Mouse (Mus musculus): ENCODE results near the gene Slc25a11.

Gene Slc25a11

GRCm38 (mm10) chr11:70667271-70668150 lies 20.2 kb upstream of the Slc25a11 start:
- peak in 1 of 2 experiments; percentile 31 for DNase-seq

GRCm38 (mm10) chr11:70666687-70667086 lies 19.4 kb upstream of the Slc25a11 start:
- DNase-seq = no peak

- DNase-seq = no peak
These were observed 17.5 kb upstream of the Slc25a11 start for GRCm38 (mm10) chr11:70664741-70665140.

- no peak for DNase-seq
These were observed 16.7 kb upstream of the Slc25a11 start for GRCm38 (mm10) chr11:70663957-70664356.

GRCm38 (mm10) chr11:70663101-70663500 lies 15.8 kb upstream of the Slc25a11 start:
- DNase-seq = no peak

- DNase-seq = no peak
These were observed 13.3 kb upstream of the Slc25a11 start for GRCm38 (mm10) chr11:70660571-70660970.

GRCm38 (mm10) chr11:70658942-70659341 lies 11.7 kb upstream of the Slc25a11 start:
- peak in 1 of 2 experiments; percentile 14 for DNase-seq

- DNase-seq = peak in 1 of 2 experiments; percentile 18
These were observed 11.2 kb upstream of the Slc25a11 start for GRCm38 (mm10) chr11:70658521-70658920.

GRCm38 (mm10) chr11:70657991-70658390 lies 10.7 kb upstream of the Slc25a11 start:
- DNase-seq = no peak

- DNase-seq = peak in 1 of 2 experiments; percentile 20
These were observed 10.3 kb upstream of the Slc25a11 start for GRCm38 (mm10) chr11:70657573-70657972.

GRCm38 (mm10) chr11:70656964-70657363 lies 9.7 kb upstream of the Slc25a11 start, which contains the start of gene Eno3:
Gene Eno3, plus strand, starts transcription at chr11:70657202.
- DNase-seq = peak in 1 of 2 experiments; percentile 46

- peak; percentile 55 to 71 for DNase-seq
These were observed 9.2 kb upstream of the Slc25a11 start for GRCm38 (mm10) chr11:70656456-70656927.

- DNase-seq = peak; percentile 75 to 80
These were observed 8.5 kb upstream of the Slc25a11 start for GRCm38 (mm10) chr11:70655571-70656455.

GRCm38 (mm10) chr11:70654923-70655570 lies 7.8 kb upstream of the Slc25a11 start:
- DNase-seq = peak; percentile 88 to 91

GRCm38 (mm10) chr11:70654198-70654922 lies 7.1 kb upstream of the Slc25a11 start, which contains the start of gene Pfn1:
Gene Pfn1, minus strand, starts transcription at chr11:70654644.
- peak; percentile 85 to 88 for DNase-seq

- peak; percentile 82 to 85 for DNase-seq
These were observed 6.3 kb upstream of the Slc25a11 start for GRCm38 (mm10) chr11:70653345-70654197.

GRCm38 (mm10) chr11:70652884-70653344 lies 5.6 kb upstream of the Slc25a11 start:
- DNase-seq = no peak

GRCm38 (mm10) chr11:70652029-70652883 lies 5.0 kb upstream of the Slc25a11 start:
- DNase-seq = no peak

- DNase-seq = no peak
These were observed 4.1 kb upstream of the Slc25a11 start for GRCm38 (mm10) chr11:70651391-70651790.
